ENCODE assay signal across 24 mouse cellular contexts in the genomic region with DNA sequence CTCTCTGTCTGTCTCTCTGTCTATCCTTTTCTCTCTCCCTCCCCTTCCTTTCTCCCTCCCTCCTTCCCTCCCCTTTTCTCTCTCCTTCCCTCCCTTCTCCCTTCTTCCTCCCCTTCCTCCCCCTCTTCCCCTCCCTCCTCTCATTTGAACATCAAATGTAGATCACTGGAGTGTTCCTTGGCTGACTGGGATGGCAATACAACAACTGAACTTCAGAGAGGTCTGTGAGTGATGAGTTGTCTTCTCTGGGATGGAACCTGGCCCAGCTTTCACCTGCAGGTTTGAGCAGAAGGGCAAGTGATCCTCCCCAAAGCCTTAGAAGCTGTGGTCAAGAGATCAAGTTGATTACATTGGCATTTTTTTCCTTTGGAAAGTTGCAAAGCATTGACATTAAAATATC.
DNase-seq lines count a peak whose midpoint lies in the region; ATAC-seq lines count a peak whose summit lies in the region.
"Had no signal": no experiment of that assay in that cellular context is flagged by ENCODE, and none has a peak within 500 bp of the region (broad histone marks: within the 10 kb centered on the region; RNA-seq: fewer than 3 reads in every experiment).

No protein-coding gene starts in this region.

- no peak overlapping the region for H3K4me3 ChIP-seq in midbrain, embryonic 13.5 days (replicated peaks)
- no peak overlapping the region for H3K4me3 ChIP-seq in midbrain, embryonic 16.5 days (ENCODE audit: low read depth, low read length)
- H3K4me3 ChIP-seq in forebrain, embryonic 13.5 days, result no peak overlapping the region
- no peak overlapping the region for H3K4me3 ChIP-seq in limb, embryonic 12.5 days (replicated peaks)
- H3K4me3 ChIP-seq: embryonic facial prominence, embryonic 13.5 days; heart, embryonic 13.5 days; intestine, embryonic 15.5 days; layer of hippocampus, adult 2 months; liver, embryonic 15.5 days; myocyte; neural tube, embryonic 12.5 days had no signal

- peaks cover 16% of the 10 kb centered on the region for H3K4me1 ChIP-seq in midbrain, embryonic 13.5 days (replicated peaks)
- no peaks in the 10 kb centered on the region for H3K4me1 ChIP-seq in midbrain, embryonic 16.5 days (ENCODE audit: control insufficient read depth, insufficient read depth, low read length)
- peaks cover 37% of the 10 kb centered on the region for H3K4me1 ChIP-seq in forebrain, embryonic 13.5 days
- H3K4me1 ChIP-seq in limb, embryonic 12.5 days (replicated peaks), result peaks cover 70% of the 10 kb centered on the region
- H3K4me1 ChIP-seq: intestine, embryonic 15.5 days; liver, embryonic 15.5 days had no signal

- peak; percentile 49 for DNase-seq in heart, adult 11 months
- no peak for DNase-seq in heart, postnatal 4 days
- no peak for DNase-seq in lung, postnatal 14 days
- DNase-seq: adrenal gland, postnatal 36 days; cerebellum, adult 8-10 months; cerebellum, postnatal 25 days; gastrocnemius, postnatal 25 days; lung, embryonic 14.5 days; midbrain, embryonic 14.5 days; thymus, postnatal 4 days had no signal

- no peaks in the 10 kb centered on the region for H3K36me3 ChIP-seq in midbrain, embryonic 13.5 days
- no peaks in the 10 kb centered on the region for H3K36me3 ChIP-seq in midbrain, embryonic 16.5 days (ENCODE audit: control insufficient read depth, insufficient read depth, low read length)
- no peaks in the 10 kb centered on the region for H3K36me3 ChIP-seq in forebrain, embryonic 13.5 days (ENCODE audit: poor library complexity, severe bottlenecking)
- H3K36me3 ChIP-seq in limb, embryonic 12.5 days, result no peaks in the 10 kb centered on the region
- H3K36me3 ChIP-seq: embryonic facial prominence, embryonic 13.5 days; heart, embryonic 13.5 days; intestine, embryonic 15.5 days; liver, embryonic 15.5 days; neural tube, embryonic 12.5 days had no signal

- no peak for ATAC-seq in midbrain, embryonic 13.5 days
- no peak for ATAC-seq in midbrain, embryonic 16.5 days
- ATAC-seq in forebrain, embryonic 13.5 days, result peak; percentile 26; the same call in 1 of the 2 replicates
- no peak for ATAC-seq in limb, embryonic 12.5 days (ENCODE audit: insufficient number of reproducible peaks, insufficient read depth, low FRiP score, low TSS enrichment, low read depth)
- no peak for ATAC-seq in cerebellum, adult (ENCODE audit: insufficient number of reproducible peaks, low FRiP score, low TSS enrichment)
- ATAC-seq: CD4-positive, CD25-positive, alpha-beta regulatory T cell, adult 4 months; hindbrain, postnatal 0 days; intestine, embryonic 15.5 days had no signal

- no peak overlapping the region for H3K4me2 ChIP-seq in midbrain, embryonic 13.5 days (replicated peaks)
- H3K4me2 ChIP-seq in midbrain, embryonic 16.5 days (ENCODE audit: low read length), result no peak overlapping the region
- no peak overlapping the region for H3K4me2 ChIP-seq in forebrain, embryonic 13.5 days
- no peak overlapping the region for H3K4me2 ChIP-seq in limb, embryonic 12.5 days
- H3K4me2 ChIP-seq: embryonic facial prominence, embryonic 13.5 days; intestine, embryonic 15.5 days; liver, embryonic 15.5 days; lung, embryonic 14.5 days; neural tube, embryonic 12.5 days had no signal

- H3K27ac ChIP-seq in midbrain, embryonic 13.5 days, result 0 out of 2 replicates have a peak overlapping the region, but pooled peaks have one; percentile 21
- H3K27ac ChIP-seq in midbrain, embryonic 16.5 days (ENCODE audit: low read length), result no peak overlapping the region
- peak overlapping the region; percentile 67 for H3K27ac ChIP-seq in forebrain, embryonic 13.5 days
- H3K27ac ChIP-seq in limb, embryonic 12.5 days, result peak overlapping the region; percentile 57; the same call in 1 of the 2 replicates
- H3K27ac ChIP-seq: embryonic facial prominence, embryonic 13.5 days; hindbrain, postnatal 0 days; intestine, embryonic 15.5 days; layer of hippocampus, adult 2 months; liver, embryonic 15.5 days; neural tube, embryonic 12.5 days had no signal

- no peaks in the 10 kb centered on the region for H3K27me3 ChIP-seq in midbrain, embryonic 13.5 days
- H3K27me3 ChIP-seq in midbrain, embryonic 16.5 days (ENCODE audit: control insufficient read depth, insufficient read depth, low read depth, low read length), result no peaks in the 10 kb centered on the region
- H3K27me3 ChIP-seq in forebrain, embryonic 13.5 days, result no peaks in the 10 kb centered on the region
- no peaks in the 10 kb centered on the region for H3K27me3 ChIP-seq in limb, embryonic 12.5 days
- H3K27me3 ChIP-seq: embryonic facial prominence, embryonic 13.5 days; heart, embryonic 13.5 days; intestine, embryonic 15.5 days; liver, embryonic 15.5 days; neural tube, embryonic 12.5 days had no signal

- H3K9ac ChIP-seq in midbrain, embryonic 13.5 days (replicated peaks), result no peak overlapping the region
- H3K9ac ChIP-seq in midbrain, embryonic 16.5 days (ENCODE audit: low read depth, low read length), result no peak overlapping the region
- H3K9ac ChIP-seq in forebrain, embryonic 13.5 days, result no peak overlapping the region
- no peak overlapping the region for H3K9ac ChIP-seq in limb, embryonic 12.5 days (replicated peaks)
- H3K9ac ChIP-seq: embryonic facial prominence, embryonic 13.5 days; heart, embryonic 13.5 days; intestine, embryonic 15.5 days; liver, embryonic 15.5 days; lung, embryonic 14.5 days; neural tube, embryonic 12.5 days had no signal

- H3K9me3 ChIP-seq in midbrain, embryonic 13.5 days, result no peaks in the 10 kb centered on the region
- H3K9me3 ChIP-seq in midbrain, embryonic 16.5 days (replicated peaks; ENCODE audit: control insufficient read depth, low read length, poor library complexity, severe bottlenecking), result 0 out of 2 replicates have a peak, but pooled peaks cover 1% of the 10 kb centered on the region
- H3K9me3 ChIP-seq in forebrain, embryonic 13.5 days (replicated peaks), result peaks cover 9% of the 10 kb centered on the region
- H3K9me3 ChIP-seq in limb, embryonic 12.5 days, result peaks cover 6% of the 10 kb centered on the region; the same call in 1 of the 2 replicates
- H3K9me3 ChIP-seq: embryonic facial prominence, embryonic 13.5 days; heart, embryonic 13.5 days; intestine, embryonic 15.5 days; liver, embryonic 15.5 days; neural tube, embryonic 12.5 days had no signal
